ENCODE assay signal across 8 mouse cellular contexts in the genomic region with DNA sequence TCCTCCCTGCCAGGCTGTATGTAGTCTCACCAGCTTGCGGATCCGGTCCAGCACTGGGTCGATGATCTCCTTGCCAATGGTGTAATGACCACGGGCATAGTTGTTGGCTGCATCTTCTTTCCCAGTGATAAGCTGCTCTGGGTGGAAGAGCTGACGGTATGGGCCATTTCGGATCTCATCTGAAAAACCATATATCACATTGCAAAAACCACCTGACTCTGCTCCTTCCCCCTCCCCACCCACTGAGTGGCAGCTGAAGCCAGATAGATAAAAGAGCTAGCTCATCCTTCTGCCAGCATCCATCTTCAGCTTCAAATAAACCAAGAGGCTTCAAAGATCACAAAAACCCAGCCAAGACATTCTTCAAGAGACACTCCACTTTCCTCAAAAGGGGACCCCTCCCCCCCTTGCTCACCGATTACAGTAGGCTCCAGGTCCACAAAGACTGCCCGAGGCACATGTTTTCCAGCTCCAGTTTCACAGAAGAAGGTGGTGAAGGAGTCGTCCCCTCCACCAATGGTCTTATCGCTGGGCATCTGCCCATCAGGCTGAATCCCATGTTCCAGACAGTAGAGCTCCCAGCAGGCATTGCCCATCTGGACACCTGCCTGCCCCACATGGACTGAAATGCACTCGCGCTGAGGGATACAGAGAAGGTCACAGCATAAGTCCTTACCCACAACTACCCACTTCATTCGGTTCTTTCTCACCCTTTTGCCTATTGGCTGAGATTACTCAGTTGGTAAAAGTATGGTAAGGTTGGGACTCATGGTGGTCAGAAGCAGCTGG. TPM values are rescaled to one million over a fixed set of nuclear protein-coding genes. Genes with fewer than 3 reads are reported as not detected.
DNase-seq lines count a peak whose midpoint lies in the region; ATAC-seq and TF ChIP-seq lines count a peak whose summit lies in the region.

No protein-coding gene starts in this region.

- peak overlapping the region; percentile 79 for H3K4me3 ChIP-seq in left cerebral cortex, adult 2 months
- peak overlapping the region; percentile 61; the same call in 1 of the 2 replicates for H3K4me3 ChIP-seq in heart, postnatal 0 days (ENCODE audit: low read depth, low read length)
- H3K4me3 ChIP-seq in forebrain, embryonic 11.5 days (ENCODE audit: low read depth, low read length) = no peak overlapping the region

- no peak for DNase-seq in left cerebral cortex, adult 2 months (ENCODE audit: extremely low spot score in 1 of 2, low spot score in 2 of 2)
- DNase-seq in left cerebral cortex, postnatal 10 days (ENCODE audit: extremely low spot score in 1 of 2, low spot score in 2 of 2) = no peak
- DNase-seq in cerebellum, postnatal 10 days = peak; percentile 49 to 56
- no peak for DNase-seq in heart, postnatal 0 days (ENCODE audit: low spot score)
- no peak for DNase-seq in adrenal gland, postnatal 14 days
- no peak for DNase-seq in forebrain, embryonic 11.5 days (ENCODE audit: low spot score)
- DNase-seq in ovary, adult 18-20 months (ENCODE audit: low spot score) = no peak

- H3K9ac ChIP-seq in heart, postnatal 0 days (replicated peaks; ENCODE audit: low read depth, low read length) = no peak overlapping the region
- H3K9ac ChIP-seq in forebrain, embryonic 11.5 days (ENCODE audit: low read length) = no peak overlapping the region

- peaks cover 45% of the 10 kb centered on the region for H3K36me3 ChIP-seq in heart, postnatal 0 days (replicated peaks; ENCODE audit: control insufficient read depth, insufficient read depth, low read length)
- H3K36me3 ChIP-seq in forebrain, embryonic 11.5 days (ENCODE audit: control insufficient read depth, insufficient read depth, low read length) = no peaks in the 10 kb centered on the region; the same call in 1 of the 2 replicates

- H3K27me3 ChIP-seq in heart, postnatal 0 days (ENCODE audit: control insufficient read depth, insufficient read depth, low read length) = peaks cover 18% of the 10 kb centered on the region; the same call in 1 of the 2 replicates
- peaks cover 46% of the 10 kb centered on the region for H3K27me3 ChIP-seq in forebrain, embryonic 11.5 days (ENCODE audit: control insufficient read depth, insufficient read depth, low read length)

- TF ChIP-seq CTCF in left cerebral cortex, adult 2 months (IDR thresholded peaks at IDR 0.05) = no peak
- TF ChIP-seq CTCF in heart, postnatal 0 days (IDR thresholded peaks at IDR 0.05; ENCODE audit: low read depth) = no peak

- WGBS in heart, postnatal 0 days = 62% methylated on average over 13 of the region's 13 CpGs
- WGBS in forebrain, embryonic 11.5 days = 80% methylated on average over 13 of the region's 13 CpGs

- H3K9me3 ChIP-seq in heart, postnatal 0 days (replicated peaks; ENCODE audit: control insufficient read depth, low read length) = no peaks in the 10 kb centered on the region
- H3K9me3 ChIP-seq in forebrain, embryonic 11.5 days (ENCODE audit: control insufficient read depth, low read length) = no peaks in the 10 kb centered on the region

- H3K4me1 ChIP-seq in heart, postnatal 0 days (ENCODE audit: control insufficient read depth, insufficient read depth) = peaks cover 21% of the 10 kb centered on the region
- peaks cover 12% of the 10 kb centered on the region for H3K4me1 ChIP-seq in forebrain, embryonic 11.5 days (replicated peaks; ENCODE audit: control insufficient read depth, insufficient read depth, low read length)

- peak overlapping the region; percentile 87 for H3K4me2 ChIP-seq in heart, postnatal 0 days (ENCODE audit: low read depth, low read length)
- H3K4me2 ChIP-seq in forebrain, embryonic 11.5 days (ENCODE audit: low read depth, low read length, severe bottlenecking) = no peak overlapping the region

- ATAC-seq in heart, postnatal 0 days (ENCODE audit: insufficient read depth, low read depth) = no peak
- peak; percentile 53 for ATAC-seq in megakaryocyte-erythroid progenitor cell, adult 5-6 weeks (replicated peaks; ENCODE audit: low FRiP score, low TSS enrichment, poor library complexity, severe bottlenecking)
- ATAC-seq in forebrain, embryonic 11.5 days (replicated peaks; ENCODE audit: low FRiP score) = no peak

- no peak for TF ChIP-seq EP300 in heart, postnatal 0 days (IDR thresholded peaks at IDR 0.05; ENCODE audit: low read depth)

- intact Hi-C loops in left cerebral cortex, adult 2 months (cut with DNase I) = loop anchor here (5.0 kb wide), 2 partner anchors 35 kb away; a partner anchor contains a TSS
- intact Hi-C loops in left cerebral cortex, postnatal 10 days (cut with DNase I) = no loop called here

- H3K27ac ChIP-seq in left cerebral cortex, adult 2 months = peak overlapping the region; percentile 92
- peak overlapping the region; percentile 70 for H3K27ac ChIP-seq in heart, postnatal 0 days (ENCODE audit: low read depth)
- H3K27ac ChIP-seq in forebrain, embryonic 11.5 days (ENCODE audit: low read depth, low read length) = no peak overlapping the region

RNA-seq across cellular contexts. Expression of a gene that starts 2.7 kb away (rescaled TPM):
- total RNA-seq in left cerebral cortex, adult 2 months (2021) = 100 to 1,000 TPM; 594 to 616 TPM
- 100 to 1,000 TPM; 456 to 464 TPM for total RNA-seq in left cerebral cortex, postnatal 10 days (2021)
- total RNA-seq in heart, postnatal 0 days (2014; rRNA removed; ENCODE audit: low replicate concordance) = 179 and 227 TPM in 2 replicates
- 114 and 142 TPM in 2 replicates for polyA plus RNA-seq in heart, postnatal 0 days (2015; fragmentation: Nextera tagmentation; extraction: Ambion mirVana)
- 232 and 276 TPM in 2 replicates for total RNA-seq in megakaryocyte-erythroid progenitor cell, adult 5-6 weeks (2014; fragmentation: Nextera tagmentation)
- 137 and 146 TPM in 2 replicates for total RNA-seq in megakaryocyte-erythroid progenitor cell, adult 5-6 weeks (2017)
- total RNA-seq in adrenal gland, postnatal 14 days (2021) = 42.9 and 53.1 TPM in 2 replicates
- polyA plus RNA-seq in forebrain, embryonic 11.5 days (2014; fragmentation: Nextera tagmentation; extraction: Ambion mirVana) = 11.4 and 12.9 TPM in 2 replicates

RNA-seq across cellular contexts. Expression of a gene that starts 6.4 kb away (rescaled TPM):
- total RNA-seq in left cerebral cortex, adult 2 months (2021) = 10 to 100 TPM; 85.6 to 86.0 TPM
- total RNA-seq in left cerebral cortex, postnatal 10 days (2021) = 10 to 100 TPM; 94.4 to 95.0 TPM
- total RNA-seq in heart, postnatal 0 days (2014; rRNA removed; ENCODE audit: low replicate concordance) = 75.9 and 90.1 TPM in 2 replicates
- polyA plus RNA-seq in heart, postnatal 0 days (2015; fragmentation: Nextera tagmentation; extraction: Ambion mirVana) = 57.4 and 62.5 TPM in 2 replicates
- total RNA-seq in megakaryocyte-erythroid progenitor cell, adult 5-6 weeks (2014; fragmentation: Nextera tagmentation) = 117 and 193 TPM in 2 replicates
- total RNA-seq in megakaryocyte-erythroid progenitor cell, adult 5-6 weeks (2017) = 88.3 and 103 TPM in 2 replicates
- 95.6 and 104 TPM in 2 replicates for total RNA-seq in adrenal gland, postnatal 14 days (2021)
- 111 and 127 TPM in 2 replicates for polyA plus RNA-seq in forebrain, embryonic 11.5 days (2014; fragmentation: Nextera tagmentation; extraction: Ambion mirVana)

RNA-seq across cellular contexts. Expression of a gene that starts 6.4 kb away (rescaled TPM):
- 10 to 100 TPM; 12.7 to 15.6 TPM for total RNA-seq in left cerebral cortex, adult 2 months (2021)
- 10 to 100 TPM; 18.3 to 22.1 TPM for total RNA-seq in left cerebral cortex, postnatal 10 days (2021)
- total RNA-seq in heart, postnatal 0 days (2014; rRNA removed; ENCODE audit: low replicate concordance) = 9.8 and 11.3 TPM in 2 replicates
- polyA plus RNA-seq in heart, postnatal 0 days (2015; fragmentation: Nextera tagmentation; extraction: Ambion mirVana) = 3.6 and 3.8 TPM in 2 replicates
- total RNA-seq in megakaryocyte-erythroid progenitor cell, adult 5-6 weeks (2014; fragmentation: Nextera tagmentation) = 20.0 and 24.2 TPM in 2 replicates
- total RNA-seq in megakaryocyte-erythroid progenitor cell, adult 5-6 weeks (2017) = 5.4 and 18.3 TPM in 2 replicates
- total RNA-seq in adrenal gland, postnatal 14 days (2021) = 18.0 and 24.7 TPM in 2 replicates
- 18.5 and 20.9 TPM in 2 replicates for polyA plus RNA-seq in forebrain, embryonic 11.5 days (2014; fragmentation: Nextera tagmentation; extraction: Ambion mirVana)

RNA-seq across cellular contexts. Expression of a gene that starts 14.9 kb away (rescaled TPM):
- not detected for total RNA-seq in left cerebral cortex, adult 2 months (2021)
- not detected for total RNA-seq in left cerebral cortex, postnatal 10 days (2021)
- not detected in 2 replicates for total RNA-seq in heart, postnatal 0 days (2014; rRNA removed; ENCODE audit: low replicate concordance)
- polyA plus RNA-seq in heart, postnatal 0 days (2015; fragmentation: Nextera tagmentation; extraction: Ambion mirVana) = not detected in 2 replicates
- not detected in 2 replicates for total RNA-seq in megakaryocyte-erythroid progenitor cell, adult 5-6 weeks (2014; fragmentation: Nextera tagmentation)
- not detected in 2 replicates for total RNA-seq in megakaryocyte-erythroid progenitor cell, adult 5-6 weeks (2017)
- total RNA-seq in adrenal gland, postnatal 14 days (2021) = not detected in 2 replicates
- not detected in 2 replicates for polyA plus RNA-seq in forebrain, embryonic 11.5 days (2014; fragmentation: Nextera tagmentation; extraction: Ambion mirVana)

RNA-seq across cellular contexts. Expression of a gene that starts 19.2 kb away (rescaled TPM):
- total RNA-seq in left cerebral cortex, adult 2 months (2021) = 100 to 1,000 TPM in 1 of 2 experiments, 10 to 100 TPM in 1; 93.6 to 102 TPM
- total RNA-seq in left cerebral cortex, postnatal 10 days (2021) = 10 to 100 TPM; 64.1 to 69.0 TPM
- total RNA-seq in heart, postnatal 0 days (2014; rRNA removed; ENCODE audit: low replicate concordance) = 25.1 and 35.0 TPM in 2 replicates
- 34.9 and 36.7 TPM in 2 replicates for polyA plus RNA-seq in heart, postnatal 0 days (2015; fragmentation: Nextera tagmentation; extraction: Ambion mirVana)
- 15.2 and 18.3 TPM in 2 replicates for total RNA-seq in megakaryocyte-erythroid progenitor cell, adult 5-6 weeks (2014; fragmentation: Nextera tagmentation)
- total RNA-seq in megakaryocyte-erythroid progenitor cell, adult 5-6 weeks (2017) = 14.2 and 21.7 TPM in 2 replicates
- total RNA-seq in adrenal gland, postnatal 14 days (2021) = 49.3 and 66.8 TPM in 2 replicates
- polyA plus RNA-seq in forebrain, embryonic 11.5 days (2014; fragmentation: Nextera tagmentation; extraction: Ambion mirVana) = 22.2 and 22.6 TPM in 2 replicates

Comparison
In these comparisons a context has a peak if more than half of its experiments do, and no peak if none do; other contexts are left out.
1. DNase-seq: peak in cerebellum, postnatal 10 days (2 of 2); none in left cerebral cortex, adult 2 months (0 of 2), left cerebral cortex, postnatal 10 days (0 of 2), heart, postnatal 0 days (single experiment), adrenal gland, postnatal 14 days (single experiment), forebrain, embryonic 11.5 days (single experiment) and ovary, adult 18-20 months (single experiment).